Mouse (Mus musculus) G1E (cell line): ENCODE results near the gene Cntnap1. TPM values are rescaled to one million over a fixed set of nuclear protein-coding genes. Genes with fewer than 3 reads are reported as not detected.

Source experiments
- ATAC-seq: 2 replicates; pipeline ENCODE4 v1.8.0; 2016; ENCODE audit warnings: mild to moderate bottlenecking; ENCODE audit not compliant: insufficient number of reproducible peaks, poor library complexity, low FRiP score, severe bottlenecking; ENCODE audit errors: extremely low read depth
- DNase-seq: peaks from one replicate; pipeline ENCODE4 v3.0.0; 2012; ENCODE audit warnings: low spot score
- H3K27me3 ChIP-seq: 2 replicates; pipeline ENCODE4 v1.6.1; 2012; ENCODE audit warnings: mild to moderate bottlenecking, low read length, inconsistent platforms; ENCODE audit not compliant: insufficient read depth
- H3K36me3 ChIP-seq: replicated peaks from 2 replicates; pipeline ENCODE3; 2012; ENCODE audit warnings: mild to moderate bottlenecking, inconsistent platforms
- H3K4me1 ChIP-seq: 2 replicates; pipeline ENCODE4 v1.6.1; 2012; ENCODE audit warnings: low read depth, low read length, inconsistent platforms, mixed read lengths; ENCODE audit not compliant: insufficient read depth
- H3K4me3 ChIP-seq: 2 replicates; pipeline ENCODE4 v1.5.1; 2012; ENCODE audit warnings: low read depth, mild to moderate bottlenecking, inconsistent platforms, low read length, moderate library complexity, mixed read lengths
- H3K9me3 ChIP-seq: replicated peaks from 2 replicates; pipeline ENCODE4 v1.6.1; 2012; ENCODE audit warnings: inconsistent platforms
- CTCF ChIP-seq: IDR thresholded peaks from 2 replicates; pipeline ENCODE4 v1.5.1; 2012; ENCODE audit warnings: low read depth, low read length, inconsistent platforms, mixed read lengths
- GATA1 ChIP-seq: IDR thresholded peaks from 2 replicates; pipeline ENCODE4 v1.6.1; 2012; ENCODE audit warnings: borderline replicate concordance, low read length, inconsistent platforms, mixed read lengths
- GATA2 ChIP-seq: IDR thresholded peaks from 2 replicates; pipeline ENCODE4 v1.6.1; 2012; ENCODE audit warnings: low read depth, low read length, inconsistent platforms, borderline replicate concordance
- POLR2AphosphoS5 ChIP-seq: IDR thresholded peaks from 2 replicates; pipeline ENCODE4 v1.6.1; 2012; ENCODE audit warnings: low read depth, low read length, inconsistent platforms; ENCODE audit not compliant: insufficient replicate concordance
- TAL1 ChIP-seq: conservative IDR thresholded peaks from 2 replicates; pipeline ENCODE4 v1.6.1; 2012; ENCODE audit warnings: low read depth, low read length, inconsistent platforms, mixed read lengths
- polyA plus RNA-seq: library from polyadenylated mRNA; stranded (reverse); fragments of >175 nt; gene quantifications from 2 replicates; pipeline ENCODE4 v1.2.3, GENCODE M21; 2012
- total RNA-seq, 2 experiments: library from RNA; stranded (forward) in 1 of 2; stranded (reverse) in 1 of 2; fragments of 200-1000 nt in 1 of 2; fragments of >200 nt in 1 of 2; fragmentation: Nextera tagmentation in 1 of 2; gene quantifications; 2 replicates each; pipeline ENCODE4 v1.2.3; 2014 to 2017

Cntnap1 gene
- total and polyA plus RNA-seq, 3 experiments, result under 0.01 to 0.02 TPM; not detected in 1

- Histone ChIP-seq H3K9me3 (no peaks in the 10 kb centered on the region), H3K36me3 (no peaks in the 10 kb centered on the region), H3K27me3 (peaks cover 41% of the 10 kb centered on the region), H3K4me3 (no peak overlapping the region; the same call in 1 of the 2 replicates), H3K4me1 (peaks cover 8% of the 10 kb centered on the region)
- DNase-seq (no peak), ATAC-seq (no peak)
- TF ChIP-seq CTCF (no peak), GATA2 (no peak), GATA1 (no peak), TAL1 (no peak), POLR2AphosphoS5 (no peak)
Observed at GRCm38 (mm10) chr11:101138536-101139181, 31.7 kb upstream of the Cntnap1 start.

DNA sequence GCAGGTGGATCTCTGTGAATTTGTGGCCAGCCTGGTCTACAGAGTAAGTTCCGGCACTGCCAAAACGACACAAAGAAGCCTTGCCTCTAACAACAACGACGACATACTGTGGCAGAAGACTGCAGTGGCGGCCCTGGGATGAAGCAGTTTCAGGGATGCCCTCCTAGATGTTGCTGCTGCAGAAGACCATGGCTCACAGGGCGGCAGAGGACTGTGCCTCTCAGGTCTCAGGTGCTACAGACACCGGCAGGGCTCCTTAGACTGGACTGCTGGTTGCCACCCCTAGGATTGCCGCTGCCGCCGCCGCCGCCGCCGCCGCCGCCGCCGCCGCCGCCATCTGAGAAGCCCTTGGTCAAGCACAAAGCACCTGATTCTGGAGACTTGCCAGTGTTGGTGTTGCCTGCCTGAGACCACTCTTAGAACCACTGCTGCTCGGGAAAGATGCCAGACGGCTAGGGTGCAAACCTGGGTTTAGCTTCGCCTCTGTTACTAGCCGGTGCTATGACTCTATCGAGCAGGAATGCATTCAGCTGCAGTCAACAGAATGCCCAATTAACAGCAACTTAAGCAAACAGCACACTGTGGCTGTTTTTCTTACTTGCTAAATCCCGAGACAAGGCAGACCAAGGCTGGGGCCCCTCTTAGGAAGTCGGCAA lies 30.0 kb upstream of the Cntnap1 start:
- H3K4me3 ChIP-seq, result no peak overlapping the region
- H3K9me3 ChIP-seq, result no peaks in the 10 kb centered on the region
- H3K27me3 ChIP-seq, result peaks cover 34% of the 10 kb centered on the region
- peaks cover 8% of the 10 kb centered on the region for H3K4me1 ChIP-seq
- ATAC-seq, result no peak
- no peaks in the 10 kb centered on the region for H3K36me3 ChIP-seq
- DNase-seq, result no peak
- TF ChIP-seq GATA1 (no peak), GATA2 (no peak), POLR2AphosphoS5 (no peak), TAL1 (no peak), CTCF (no peak)

GRCm38 (mm10) chr11:101141088-101141487 lies 29.2 kb upstream of the Cntnap1 start:
- peaks cover 8% of the 10 kb centered on the region for H3K4me1 ChIP-seq
- no peak for ATAC-seq

GRCm38 (mm10) chr11:101142215-101142967 lies 27.9 kb upstream of the Cntnap1 start:
- peaks cover 31% of the 10 kb centered on the region for H3K27me3 ChIP-seq
- no peak for DNase-seq
- peaks cover 8% of the 10 kb centered on the region for H3K4me1 ChIP-seq
- TF ChIP-seq TAL1 (no peak), GATA1 (no peak)
- no peaks in the 10 kb centered on the region for H3K36me3 ChIP-seq
- no peaks in the 10 kb centered on the region for H3K9me3 ChIP-seq
- ATAC-seq, result no peak
- H3K4me3 ChIP-seq, result no peak overlapping the region

More at GRCm38 (mm10) chr11:101141088-101141487, 29.2 kb upstream of the Cntnap1 start:
- DNase-seq, result no peak
- H3K27me3 ChIP-seq, result peaks cover 30% of the 10 kb centered on the region
- TF ChIP-seq GATA1 (no peak), GATA2 (no peak), CTCF (no peak), TAL1 (no peak), POLR2AphosphoS5 (no peak)
- H3K9me3 ChIP-seq, result no peaks in the 10 kb centered on the region
- H3K4me3 ChIP-seq, result no peak overlapping the region
- no peaks in the 10 kb centered on the region for H3K36me3 ChIP-seq

DNA sequence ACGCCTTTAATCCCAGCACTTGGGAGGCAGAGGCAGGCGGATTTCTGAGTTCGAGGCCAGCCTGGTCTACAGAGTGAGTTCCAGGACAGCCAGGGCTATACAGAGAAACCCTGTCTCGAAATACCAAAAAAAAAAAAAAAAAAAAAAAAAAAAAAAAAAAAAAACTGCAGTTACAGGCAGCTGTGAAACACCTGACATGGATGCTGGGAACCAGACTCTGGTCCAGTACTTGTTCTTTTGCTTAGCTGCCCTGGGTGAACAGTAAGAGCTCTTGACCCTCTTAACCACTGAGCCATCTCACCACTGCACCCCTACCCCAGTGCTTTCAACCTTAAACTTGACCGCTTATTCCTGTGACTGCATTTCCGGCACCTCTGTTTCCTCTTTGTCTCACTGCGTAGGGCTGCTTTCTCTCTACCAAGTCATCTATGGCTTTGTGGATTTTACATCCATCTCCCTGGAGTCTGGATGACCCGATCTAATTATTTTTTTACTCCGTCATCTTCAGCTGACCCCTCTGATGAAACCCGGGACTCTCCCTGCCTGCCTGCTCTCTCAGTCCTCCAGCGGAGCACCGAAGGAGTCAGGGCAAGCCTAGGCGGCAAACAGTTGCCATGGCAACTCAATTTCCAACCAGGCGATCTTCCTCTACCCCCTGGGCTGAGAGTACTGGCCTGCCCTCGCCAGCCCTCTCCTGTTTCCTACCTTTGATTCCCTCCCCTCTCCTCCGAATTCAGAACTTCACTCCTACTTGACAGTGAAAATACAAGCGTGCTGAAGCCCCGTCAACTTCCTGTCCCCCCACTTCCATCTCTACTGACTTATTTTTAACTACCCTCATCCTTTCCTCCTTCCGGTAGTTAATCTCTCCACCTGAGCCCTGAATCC lies 26.7 kb upstream of the Cntnap1 start:
- DNase-seq, result no peak
- no peak for TF ChIP-seq GATA2

DNA sequence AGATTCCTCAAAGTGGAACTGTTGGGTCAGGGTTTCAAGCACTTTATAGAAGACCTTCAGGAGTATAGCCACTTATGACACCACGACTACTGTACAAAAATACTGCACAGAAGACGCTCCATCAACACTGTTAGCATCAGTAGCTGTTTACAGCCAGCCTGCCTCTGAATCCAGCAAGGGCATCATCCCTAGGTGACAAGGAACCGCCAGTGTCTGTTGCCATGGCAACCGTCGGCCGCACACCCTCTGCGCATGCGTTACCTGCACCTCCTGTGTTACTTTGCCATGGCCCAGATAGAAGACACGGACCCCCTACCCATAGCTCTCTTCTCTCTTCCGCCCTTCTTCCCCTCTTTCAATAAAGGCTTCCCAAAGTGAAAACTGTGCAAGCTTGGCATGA lies 23.9 kb upstream of the Cntnap1 start:
- H3K27me3 ChIP-seq, result peaks cover 29% of the 10 kb centered on the region
- no peak for DNase-seq
- peaks cover 8% of the 10 kb centered on the region for H3K4me1 ChIP-seq
- H3K4me3 ChIP-seq, result no peak overlapping the region
- no peaks in the 10 kb centered on the region for H3K9me3 ChIP-seq
- no peaks in the 10 kb centered on the region for H3K36me3 ChIP-seq
- no peak for ATAC-seq
- no peak for TF ChIP-seq CTCF
- no peak for TF ChIP-seq POLR2AphosphoS5
- no peak for TF ChIP-seq TAL1
- TF ChIP-seq GATA2, result no peak
- TF ChIP-seq GATA1, result no peak

More for the DNA sequence above, 26.7 kb upstream of the Cntnap1 start:
- H3K27me3 ChIP-seq, result peaks cover 31% of the 10 kb centered on the region
- H3K4me3 ChIP-seq, result no peak overlapping the region
- no peak for ATAC-seq
- H3K9me3 ChIP-seq, result no peaks in the 10 kb centered on the region
- peaks cover 5% of the 10 kb centered on the region for H3K4me1 ChIP-seq
- H3K36me3 ChIP-seq, result no peaks in the 10 kb centered on the region
